Mouse (Mus musculus) NIH3T3 (cell line): ENCODE results near the gene Snd1.

Experiments
- DNase-seq: peaks from one replicate; pipeline ENCODE4 v3.0.0-alpha.2; 2012; ENCODE audit warnings: low read depth

Gene Snd1

GRCm38 (mm10) chr6:28706976-28707592 is 232.1 kb downstream of the Snd1 start:
- DNase-seq = no peak

GRCm38 (mm10) chr6:28710035-28710434 is 235.1 kb downstream of the Snd1 start:
- no peak for DNase-seq

- no peak for DNase-seq
These were observed 242.4 kb downstream of the Snd1 start for GRCm38 (mm10) chr6:28717203-28717844.

DNA sequence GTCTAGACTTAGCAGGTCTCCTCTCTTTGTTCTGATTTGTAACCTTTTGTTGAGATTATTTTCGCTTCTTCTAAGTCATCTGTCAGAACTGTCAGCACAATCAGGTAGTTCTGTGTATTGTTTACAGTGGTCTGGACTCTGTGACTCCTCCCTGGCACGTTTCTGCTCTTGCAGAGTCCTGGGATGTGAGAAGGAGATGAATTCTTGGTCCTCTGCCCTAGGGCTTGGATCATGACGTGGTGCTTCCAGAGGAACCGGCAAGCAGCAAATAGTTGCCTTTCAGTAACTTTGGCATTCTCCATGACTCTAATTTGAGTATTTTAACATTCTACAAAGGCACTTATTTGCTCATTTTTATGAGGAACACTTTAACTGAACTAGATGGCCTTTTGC is 242.9 kb downstream of the Snd1 start:
- DNase-seq = peak; percentile 43

DNA sequence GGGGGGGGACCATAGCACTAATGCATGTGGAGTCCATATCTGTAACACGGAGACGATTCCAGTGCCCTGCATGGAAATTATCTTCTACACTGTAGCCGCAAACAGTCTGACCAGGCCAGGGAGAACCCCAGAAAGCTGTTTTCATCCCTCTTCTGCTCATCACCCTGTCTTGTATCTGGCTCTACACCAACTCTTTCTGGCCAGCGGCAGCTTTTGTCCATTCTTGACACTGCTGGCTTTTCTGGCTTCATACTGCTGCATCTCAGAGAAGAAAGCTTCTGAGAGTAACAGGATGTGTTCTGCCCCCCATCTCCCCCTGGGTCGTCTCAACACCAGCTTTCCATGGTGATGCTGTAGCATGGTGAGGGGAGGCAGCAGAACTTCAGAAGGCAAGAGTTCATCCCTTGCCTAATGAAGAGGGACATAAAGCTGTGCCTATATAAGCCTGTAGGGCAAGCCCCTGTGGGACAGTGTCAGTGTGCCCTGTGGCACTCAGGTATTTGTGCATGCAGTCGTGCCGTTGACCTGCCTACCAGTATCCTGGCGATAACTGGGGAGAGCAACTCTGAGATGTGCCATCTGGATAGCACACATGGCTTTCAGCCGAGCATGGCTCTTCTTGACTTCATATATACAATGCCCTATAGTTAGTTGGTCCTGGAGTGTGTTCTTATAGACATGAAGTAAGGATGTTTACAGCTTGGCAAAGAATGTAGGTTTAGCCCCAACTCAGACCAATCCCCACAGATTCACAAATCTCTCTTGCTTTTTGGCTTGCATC is 245.6 kb downstream of the Snd1 start:
- DNase-seq = no peak

GRCm38 (mm10) chr6:28723059-28723458 is 248.1 kb downstream of the Snd1 start:
- DNase-seq = no peak

DNA sequence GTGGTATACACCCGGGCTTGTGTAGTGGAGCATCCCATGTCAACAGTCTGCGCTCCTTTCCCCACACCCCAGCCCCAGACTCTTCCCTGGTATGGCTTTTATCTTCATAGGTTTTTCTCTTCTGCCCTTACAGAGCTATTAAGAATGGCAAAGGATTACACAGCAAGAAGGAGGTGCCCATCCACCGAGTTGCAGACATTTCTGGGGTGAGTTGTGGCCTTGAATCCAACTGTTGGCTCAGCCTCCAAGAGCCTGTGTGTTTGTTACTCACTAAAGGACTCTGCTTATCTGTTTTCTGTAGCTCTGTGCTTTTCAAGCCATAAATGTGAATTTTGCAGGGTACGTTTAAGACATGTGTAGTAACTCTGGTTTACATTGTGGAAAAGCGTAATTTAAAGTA is 249.8 kb downstream of the Snd1 start:
- no peak for DNase-seq

DNA sequence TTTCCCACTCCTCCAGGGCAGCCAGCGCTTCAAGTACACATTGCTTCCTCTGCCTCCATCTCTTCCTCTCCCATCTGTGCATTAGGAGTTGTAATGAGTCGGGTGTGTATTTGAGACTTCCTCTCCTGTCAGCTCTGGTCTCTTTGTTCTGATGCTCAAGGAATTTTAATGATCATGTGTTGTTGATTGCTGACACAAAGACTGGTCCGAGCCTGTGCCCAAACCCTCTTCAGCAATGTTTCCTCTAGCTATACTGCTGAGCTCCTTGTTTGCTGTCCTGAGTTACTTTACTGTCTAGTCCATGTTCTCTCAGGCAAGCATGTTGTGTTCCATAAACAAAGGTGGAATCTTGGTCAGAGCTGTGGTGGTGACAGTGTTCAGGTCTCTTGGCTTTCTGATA is 254.3 kb downstream of the Snd1 start:
- no peak for DNase-seq

DNA sequence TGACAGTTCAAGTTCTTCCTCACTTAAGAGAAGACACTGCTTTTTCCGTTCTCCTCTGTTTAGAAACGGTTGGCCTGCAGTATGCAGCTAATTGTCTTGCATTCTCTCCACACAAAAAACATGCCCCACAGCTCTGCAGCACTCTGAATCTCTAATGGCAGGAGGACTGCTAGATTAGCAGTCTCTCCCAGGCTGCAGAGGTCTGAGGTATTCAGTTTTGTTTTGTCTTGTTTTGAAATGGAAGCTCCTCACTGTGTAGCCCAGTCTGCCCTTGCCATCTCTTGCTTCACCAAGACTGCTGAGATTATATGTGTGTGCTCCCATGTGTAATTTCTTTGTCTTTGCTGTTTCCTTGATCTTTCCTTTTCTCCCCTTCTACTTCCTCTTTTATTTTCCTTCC is 254.7 kb downstream of the Snd1 start:
- DNase-seq = no peak

DNA sequence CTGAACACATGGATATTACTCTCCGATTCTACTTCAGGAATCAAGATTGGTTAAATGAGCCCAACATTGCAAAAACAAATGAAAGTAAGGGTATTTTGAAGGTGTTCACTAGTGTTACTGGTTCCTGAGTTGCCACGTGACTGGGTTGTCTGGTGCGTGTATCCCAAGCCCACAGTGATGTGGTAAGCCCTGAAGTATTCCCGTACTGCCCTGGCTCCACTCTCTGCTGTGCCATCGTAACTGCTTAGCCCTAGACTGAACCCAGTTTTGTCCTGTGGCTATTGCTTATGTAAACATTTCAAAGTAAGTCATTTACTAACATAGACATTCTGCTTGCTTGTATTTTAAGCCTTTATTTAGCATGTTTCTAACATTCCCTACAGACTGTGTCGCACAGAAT is 256.3 kb downstream of the Snd1 start:
- no peak for DNase-seq

DNA sequence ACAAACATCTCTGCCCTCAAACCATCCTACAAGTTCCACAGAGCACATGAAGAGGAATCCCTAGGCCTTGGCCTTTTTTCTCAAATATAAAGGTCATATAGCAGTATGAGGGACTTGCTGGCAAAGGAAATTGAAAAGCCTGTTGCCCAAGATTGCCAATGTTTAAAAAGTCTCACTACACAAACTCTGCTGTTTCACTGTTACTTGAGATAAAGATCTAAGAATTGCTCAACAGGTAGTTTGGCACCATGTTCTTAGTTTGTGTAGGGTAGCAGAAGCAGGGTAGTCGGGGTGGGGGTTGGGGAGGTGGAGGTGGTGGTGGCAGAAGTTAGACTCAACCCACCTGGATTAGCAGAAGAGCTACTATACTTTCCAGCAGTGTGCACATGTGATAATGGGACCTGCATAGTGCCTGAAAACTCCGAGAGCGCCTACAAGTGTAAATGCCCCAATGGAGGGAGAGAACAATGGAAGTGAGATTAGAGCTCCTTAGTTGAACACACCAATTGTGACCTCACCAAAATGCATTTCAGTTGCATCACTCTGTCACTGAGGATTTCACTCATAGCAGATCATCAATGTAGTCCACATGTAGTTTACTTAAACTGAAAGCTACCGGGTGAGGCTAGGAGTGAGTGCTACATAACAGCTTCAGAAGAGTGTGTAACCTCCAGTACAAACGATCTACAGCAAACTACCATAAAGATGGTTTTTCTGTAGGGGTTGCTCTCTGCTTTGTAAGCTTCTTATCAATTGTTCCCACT is 259.1 kb downstream of the Snd1 start:
- DNase-seq = peak; percentile 26

DNA sequence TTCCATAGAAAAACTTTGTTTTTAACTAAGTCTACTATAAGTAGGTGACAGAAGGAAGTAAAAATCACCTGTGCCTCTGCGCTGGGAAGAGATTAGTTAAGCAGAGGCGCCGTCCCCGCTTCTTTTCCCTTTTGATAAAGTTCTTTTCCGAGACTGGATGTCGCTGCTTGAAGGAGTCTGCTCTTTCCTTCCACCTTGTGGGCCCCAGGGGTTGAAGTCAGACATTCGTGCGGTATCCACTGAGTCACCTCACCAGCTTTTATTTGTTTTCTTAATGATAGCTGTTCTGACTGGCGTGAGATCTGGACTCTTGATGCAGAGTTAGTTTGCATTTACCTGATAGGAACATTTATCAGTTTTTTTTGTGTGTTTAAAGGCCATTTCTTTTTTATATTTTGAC is 260.2 kb downstream of the Snd1 start:
- no peak for DNase-seq

GRCm38 (mm10) chr6:28736665-28737064 is 261.7 kb downstream of the Snd1 start:
- DNase-seq = no peak

- DNase-seq = peak; percentile 17
These were observed 262.7 kb downstream of the Snd1 start for GRCm38 (mm10) chr6:28737601-28738000.

- peak; percentile 27 for DNase-seq
These were observed 268.6 kb downstream of the Snd1 start for GRCm38 (mm10) chr6:28743586-28743985.

DNA sequence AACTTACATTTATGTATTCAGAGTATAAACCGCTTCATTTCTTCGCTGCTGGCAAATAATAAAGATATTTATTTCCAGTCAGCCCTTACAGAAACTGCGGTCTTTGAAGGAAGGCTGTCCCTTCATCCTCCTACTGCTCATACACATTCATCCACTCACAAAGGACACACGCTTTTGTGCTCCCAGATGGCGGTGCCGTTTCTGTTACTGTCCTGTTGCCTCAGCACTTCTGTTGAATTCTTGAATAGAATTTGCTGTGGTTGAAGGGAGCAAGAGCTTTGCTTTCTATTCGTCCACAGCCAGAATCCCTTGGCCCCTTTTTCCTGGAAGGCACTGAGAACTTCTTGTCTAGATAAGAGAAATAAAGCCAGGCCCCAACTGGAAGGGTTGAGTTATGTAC is 270.9 kb downstream of the Snd1 start:
- no peak for DNase-seq

DNA sequence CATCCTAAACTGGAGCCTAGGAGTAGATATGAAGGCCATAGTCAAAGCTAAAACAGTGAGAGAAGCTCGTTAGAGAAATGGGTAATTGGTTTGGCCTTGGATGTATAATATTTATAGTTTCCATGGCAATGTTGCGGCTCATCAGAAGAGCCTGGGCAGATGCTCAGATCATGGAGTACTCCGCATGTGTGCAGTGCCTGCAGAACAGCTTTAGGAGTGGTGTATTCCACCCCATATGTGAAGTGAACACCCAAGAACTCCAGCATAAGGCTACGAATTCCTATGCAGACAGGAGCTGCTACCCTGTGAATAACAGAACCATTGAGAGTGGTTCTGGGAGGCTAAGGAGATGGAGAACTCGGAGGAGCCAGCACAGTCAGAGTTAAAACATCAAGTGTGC is 272.1 kb downstream of the Snd1 start:
- DNase-seq = no peak

GRCm38 (mm10) chr6:28747931-28748670 is 273.2 kb downstream of the Snd1 start:
- no peak for DNase-seq

GRCm38 (mm10) chr6:28749224-28749623 is 274.3 kb downstream of the Snd1 start:
- no peak for DNase-seq

GRCm38 (mm10) chr6:28751186-28751585 is 276.2 kb downstream of the Snd1 start:
- DNase-seq = peak; percentile 76

- no peak for DNase-seq
These were observed 278.3 kb downstream of the Snd1 start for GRCm38 (mm10) chr6:28753217-28753616.

DNA sequence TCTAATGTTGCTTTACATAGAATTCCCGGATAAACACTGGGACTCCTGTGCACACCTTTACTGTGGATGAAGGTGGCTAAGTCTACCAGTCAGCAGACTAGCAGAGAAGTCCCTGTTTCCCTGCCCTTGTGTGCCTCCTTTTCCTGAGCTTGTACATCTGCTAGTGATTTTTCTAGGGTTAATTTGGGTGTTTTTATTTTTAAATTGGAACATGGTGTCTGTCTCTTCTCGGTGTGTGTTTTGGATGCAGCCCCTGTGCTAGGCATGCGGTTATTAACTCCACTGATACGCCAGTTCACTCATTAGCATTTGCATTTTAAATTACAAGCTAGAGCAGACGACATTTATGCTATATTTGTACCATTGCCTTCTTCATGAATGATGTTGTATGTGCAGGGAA is 278.7 kb downstream of the Snd1 start:
- DNase-seq = no peak
